8 mouse cellular contexts compared by ENCODE assay signal in genomic region chr9:103111621-103112470, GRCm38 (mm10). TPM values are rescaled to one million over a fixed set of nuclear protein-coding genes. Genes with fewer than 3 reads are reported as not detected.
DNase-seq lines count a peak whose midpoint lies in the region; ATAC-seq lines count a peak whose summit lies in the region.

Rab6b (plus strand) TSS chr9:103111787.

- H3K4me2 ChIP-seq in embryonic facial prominence, embryonic 11.5 days (ENCODE audit: low read depth, low read length) = peak within 1 kb of the TSS; percentile 90
- peak within 1 kb of the TSS; percentile 97 for H3K4me2 ChIP-seq in heart, embryonic 15.5 days
- peak within 1 kb of the TSS; percentile 99 for H3K4me2 ChIP-seq in lung, embryonic 15.5 days

- DNase-seq in CD4-positive, CD25-positive, alpha-beta regulatory T cell, adult 2 months (ENCODE audit: low read depth, low spot score) = peak; percentile 87
- DNase-seq in adrenal gland, adult 2 months = peak; percentile 69
- peak; percentile 73 for DNase-seq in embryonic facial prominence, embryonic 11.5 days (ENCODE audit: low spot score)
- peak; percentile 69 for DNase-seq in layer of hippocampus, adult 9-11 months
- peak; percentile 87 for DNase-seq in retina, postnatal 1 day
- DNase-seq in spleen, postnatal 14 days (ENCODE audit: low spot score in 2 of 2) = no peak

- no peak within 1 kb of the TSS for H3K27ac ChIP-seq in embryonic facial prominence, embryonic 11.5 days (replicated peaks; ENCODE audit: low read depth, low read length)
- no peak within 1 kb of the TSS for H3K27ac ChIP-seq in heart, embryonic 15.5 days
- no peak within 1 kb of the TSS for H3K27ac ChIP-seq in lung, embryonic 15.5 days

- peak within 1 kb of the TSS; percentile 67 for H3K9ac ChIP-seq in embryonic facial prominence, embryonic 11.5 days (replicated peaks; ENCODE audit: low read length)
- peak within 1 kb of the TSS; percentile 67 for H3K9ac ChIP-seq in heart, embryonic 15.5 days
- H3K9ac ChIP-seq in lung, embryonic 15.5 days = peak within 1 kb of the TSS; percentile 65

- no peaks in the 10 kb centered on the region for H3K9me3 ChIP-seq in embryonic facial prominence, embryonic 11.5 days (replicated peaks; ENCODE audit: control insufficient read depth, low read length)
- no peaks in the 10 kb centered on the region for H3K9me3 ChIP-seq in heart, embryonic 15.5 days (replicated peaks)
- no peaks in the 10 kb centered on the region for H3K9me3 ChIP-seq in lung, embryonic 15.5 days

- peak within 1 kb of the TSS; percentile 59 for H3K4me3 ChIP-seq in embryonic facial prominence, embryonic 11.5 days (ENCODE audit: low read depth, low read length)
- H3K4me3 ChIP-seq in heart, embryonic 15.5 days = peak within 1 kb of the TSS; percentile 75
- peak within 1 kb of the TSS; percentile 73 for H3K4me3 ChIP-seq in lung, embryonic 15.5 days

- no peaks in the 10 kb centered on the region; the same call in 1 of the 2 replicates for H3K4me1 ChIP-seq in embryonic facial prominence, embryonic 11.5 days (ENCODE audit: control insufficient read depth, insufficient read depth, low read length)
- H3K4me1 ChIP-seq in heart, embryonic 15.5 days (replicated peaks) = peaks cover 23% of the 10 kb centered on the region
- peaks cover 35% of the 10 kb centered on the region for H3K4me1 ChIP-seq in lung, embryonic 15.5 days

- no peaks in the 10 kb centered on the region for H3K36me3 ChIP-seq in embryonic facial prominence, embryonic 11.5 days (replicated peaks; ENCODE audit: control insufficient read depth, insufficient read depth, low read depth, low read length)
- H3K36me3 ChIP-seq in heart, embryonic 15.5 days = no peaks in the 10 kb centered on the region
- H3K36me3 ChIP-seq in lung, embryonic 15.5 days = no peaks in the 10 kb centered on the region

- ATAC-seq in embryonic facial prominence, embryonic 11.5 days (replicated peaks; ENCODE audit: insufficient number of reproducible peaks, low FRiP score, low TSS enrichment, low read depth) = peak; percentile 44
- ATAC-seq in heart, embryonic 15.5 days (replicated peaks; ENCODE audit: insufficient number of reproducible peaks, insufficient read depth, low FRiP score, low read depth) = peak; percentile 63
- peak; percentile 64 for ATAC-seq in lung, embryonic 15.5 days (ENCODE audit: borderline replicate concordance, extremely low read depth, low FRiP score, low TSS enrichment)

- 0% methylated on average over 30 of the region's 81 CpGs for WGBS in embryonic facial prominence, embryonic 11.5 days
- under 1% methylated on average over 67 of the region's 81 CpGs for WGBS in heart, embryonic 15.5 days
- 1% methylated on average over 48 of the region's 81 CpGs for WGBS in lung, embryonic 15.5 days

- peaks cover 25% of the 10 kb centered on the region for H3K27me3 ChIP-seq in embryonic facial prominence, embryonic 11.5 days (ENCODE audit: control insufficient read depth, insufficient read depth, low read length)
- peaks cover 53% of the 10 kb centered on the region for H3K27me3 ChIP-seq in heart, embryonic 15.5 days
- peaks cover 60% of the 10 kb centered on the region for H3K27me3 ChIP-seq in lung, embryonic 15.5 days

RNA-seq across cellular contexts. Expression of gene Rab6b, which starts in this region (rescaled TPM):
- total RNA-seq in adrenal gland, adult 2 months (2021) = 1 to 10 TPM; 2.4 to 3.1 TPM
- polyA plus RNA-seq in adrenal gland, adult 2 months (2012; rRNA removed) = 18.9 and 29.2 TPM in 2 replicates
- 6.0 and 7.5 TPM in 2 replicates for polyA plus RNA-seq in embryonic facial prominence, embryonic 11.5 days (2014; fragmentation: Nextera tagmentation; extraction: Ambion mirVana)
- polyA plus RNA-seq in heart, embryonic 15.5 days (2015; fragmentation: Nextera tagmentation; extraction: Ambion mirVana) = 2.5 and 4.2 TPM in 2 replicates
- 3.8 and 4.3 TPM in 2 replicates for polyA plus RNA-seq in lung, embryonic 15.5 days (2015; fragmentation: Nextera tagmentation; extraction: Ambion mirVana)

Comparison
In these comparisons a context has a peak if more than half of its experiments do, and no peak if none do; other contexts are left out.
1. DNase-seq: peak in CD4-positive, CD25-positive, alpha-beta regulatory T cell, adult 2 months (single experiment), adrenal gland, adult 2 months (single experiment), embryonic facial prominence, embryonic 11.5 days (single experiment), layer of hippocampus, adult 9-11 months (single experiment) and retina, postnatal 1 day (single experiment); none in spleen, postnatal 14 days (0 of 2).
2. Peak in every context shown above with its lines, with median percentiles within 50 percentile points of each other: ATAC-seq, H3K4me2 ChIP-seq, H3K4me3 ChIP-seq and H3K9ac ChIP-seq.